Mouse (Mus musculus) CD4-positive naive resting alpha-beta T cell, adult 76 days (primary cell): Measurements from ENCODE around the gene Sppl3. TPM values are rescaled to one million over a fixed set of nuclear protein-coding genes. Genes with fewer than 3 reads are reported as not detected.

Experiments used
- total RNA-seq: library from RNA; stranded (reverse); gene quantifications from one replicate; pipeline ENCODE4 v1.2.4, GENCODE M21; 2023

The Sppl3 gene
- 64.9 TPM for total RNA-seq

DNA sequence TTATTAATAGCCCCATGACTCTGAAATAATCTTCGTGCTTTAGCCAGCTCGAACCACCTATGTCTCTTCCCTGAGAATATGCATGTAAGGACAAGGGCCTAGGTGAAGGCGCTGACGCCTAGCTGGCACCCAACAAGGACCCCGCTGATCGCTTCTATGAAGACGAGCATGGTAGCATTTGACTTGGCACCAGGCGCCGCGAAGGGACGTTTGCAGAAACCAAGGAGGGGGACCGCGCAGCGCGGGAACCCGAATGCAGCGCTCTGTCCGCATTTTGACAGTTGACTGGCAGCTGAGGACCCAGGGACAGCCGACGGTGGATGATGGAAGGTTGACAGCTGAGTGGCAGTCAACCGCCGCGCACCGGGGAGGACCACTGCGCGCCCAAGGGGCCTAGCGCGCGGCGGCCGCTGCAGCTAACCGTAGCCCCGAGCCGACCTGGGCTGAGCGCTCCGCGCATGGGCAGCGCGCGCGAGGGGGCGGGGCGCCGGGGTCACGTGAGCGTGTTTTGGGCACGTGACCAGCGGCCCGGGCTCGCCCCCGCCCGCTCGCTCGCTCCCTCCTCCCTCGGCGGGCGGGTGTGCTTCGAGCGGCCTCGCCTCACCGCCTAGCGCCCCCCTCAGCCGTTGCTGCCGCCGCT, at the start of gene Sppl3:
TSS of gene Sppl3 (plus strand) at position 561 of the 640 bp plus-strand sequence.

DNA sequence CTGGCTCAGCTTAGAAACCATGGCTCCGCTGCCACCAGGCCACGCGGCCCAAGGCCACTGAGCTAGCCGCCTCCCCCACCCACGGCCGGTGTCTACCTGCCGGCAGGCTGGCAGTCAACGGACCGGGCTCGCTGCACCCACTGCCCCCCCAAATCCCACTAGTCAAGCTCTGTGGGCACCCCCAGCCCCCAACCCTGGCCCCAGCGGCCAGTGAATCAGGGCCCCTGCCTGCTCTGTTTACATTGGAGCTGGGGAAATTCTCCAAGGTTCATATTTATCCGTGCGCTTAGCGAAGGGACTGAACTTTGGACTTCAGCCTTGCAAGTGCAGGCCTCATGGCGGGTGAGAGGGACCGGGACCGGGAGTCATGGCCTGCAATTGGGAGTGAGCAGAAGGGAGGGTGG, 40.1 kb upstream of the Sppl3 start, which contains the start of gene Hnf1a:
TSS of gene Hnf1a (minus strand) at position 271 of the 404 bp plus-strand sequence.

DNA sequence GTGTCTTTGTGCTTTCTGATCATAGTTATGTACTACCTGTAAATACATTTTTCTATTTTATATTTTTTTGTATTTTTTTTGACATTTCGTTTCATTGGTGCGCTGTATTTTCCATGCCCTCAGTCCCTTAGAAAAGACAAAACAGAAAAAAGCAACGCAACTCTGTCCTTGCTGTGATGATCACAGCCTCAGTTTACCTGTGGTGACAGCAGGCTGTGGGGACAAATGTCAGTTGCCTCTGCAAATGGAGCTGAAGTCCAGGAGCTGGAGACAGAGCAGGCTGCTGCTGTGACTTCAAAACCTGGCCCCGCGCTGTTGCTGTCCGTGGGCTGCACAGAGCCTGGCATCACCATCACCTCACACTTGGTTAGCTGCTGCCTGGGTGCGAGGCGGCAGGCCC, 87.3 kb downstream of the Sppl3 start, which contains the start of gene Gm10401:
TSS of gene Gm10401 (minus strand) at position 101 of the 400 bp plus-strand sequence.

GRCm38 (mm10) chr5:115118961-115119570, 108.1 kb downstream of the Sppl3 start, which contains the start of gene Acads:
Acads (minus strand) TSS chr5:115119346.

DNA sequence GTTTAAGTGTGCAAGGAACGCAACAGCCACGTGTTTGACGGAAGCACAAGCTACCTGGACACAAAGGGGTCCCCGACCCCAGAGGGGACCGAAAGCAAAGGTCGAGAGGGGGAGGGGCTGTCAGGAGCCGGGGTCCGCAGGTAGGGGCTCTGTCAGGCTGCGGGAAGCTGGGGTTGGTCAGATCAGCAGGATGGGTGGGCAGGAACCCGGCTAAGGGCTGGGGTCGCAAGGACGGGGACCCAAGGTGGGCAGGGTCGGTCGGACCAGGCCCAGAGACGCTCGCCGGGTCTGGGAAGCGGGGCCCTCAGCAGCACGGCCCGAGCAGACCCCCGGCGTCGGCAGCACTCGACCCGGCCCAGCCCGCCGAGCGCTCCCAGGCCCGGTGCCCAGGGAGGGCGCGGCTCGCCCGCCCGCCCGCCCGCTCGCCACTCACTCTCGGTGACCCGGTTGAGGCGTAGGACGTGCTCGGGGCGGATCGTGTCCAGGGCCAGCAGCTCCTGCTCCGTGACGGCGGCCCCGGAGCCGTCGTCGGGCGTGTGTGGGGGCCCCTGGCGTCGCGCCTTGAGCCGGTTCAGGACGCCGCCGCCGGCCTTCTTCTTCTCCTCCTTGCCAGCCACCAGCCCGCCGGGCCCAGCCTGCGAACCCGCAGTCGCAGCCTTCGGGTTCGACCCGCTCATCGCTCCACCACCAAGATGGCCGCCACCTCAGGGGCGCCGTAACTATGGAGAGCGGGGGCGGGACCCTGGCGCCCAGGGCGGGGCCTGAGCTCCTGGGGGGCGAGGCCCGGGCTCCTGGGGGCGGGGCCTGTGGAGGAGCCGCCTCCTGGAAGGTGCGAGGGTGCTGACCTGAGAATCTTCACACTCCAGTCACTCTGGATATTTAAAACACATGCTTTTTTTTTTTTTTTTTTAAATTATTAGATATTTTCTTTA, 123.6 kb downstream of the Sppl3 start, which contains the start of gene Unc119b:
TSS of gene Unc119b (minus strand) at position 742 of the 932 bp plus-strand sequence.

Other genes with a start within 250 kb of the Sppl3 start
- 139 TPM for gene Ankrd13a, start 236.5 kb upstream of the Sppl3 start, total RNA-seq
- 185 TPM for gene Git2, start 235.6 kb upstream of the Sppl3 start, total RNA-seq
- gene 1500011B03Rik, start 187.7 kb upstream of the Sppl3 start, total RNA-seq = 48.3 TPM
- not detected for gene 4930519G04Rik, start 157.5 kb upstream of the Sppl3 start, total RNA-seq
- not detected for gene Gm9936, start 152.5 kb upstream of the Sppl3 start, total RNA-seq
- 31.4 TPM for gene Oasl2, start 114.2 kb upstream of the Sppl3 start, total RNA-seq
- 5.4 TPM for gene Oasl1, start 87.9 kb upstream of the Sppl3 start, total RNA-seq
- 34.2 TPM for gene 2210016L21Rik, start 69.0 kb upstream of the Sppl3 start, total RNA-seq
- gene Hnf1a, start 40.0 kb upstream of the Sppl3 start, total RNA-seq = not detected
- not detected for gene Gm10401, start 87.2 kb downstream of the Sppl3 start, total RNA-seq
- 22.9 TPM for gene Acads, start 108.2 kb downstream of the Sppl3 start, total RNA-seq
- gene Unc119b, start 123.8 kb downstream of the Sppl3 start, total RNA-seq = 28.7 TPM
- gene Mlec, start 147.0 kb downstream of the Sppl3 start, total RNA-seq = 78.6 TPM
- 0.26 TPM for gene Cabp1, start 183.2 kb downstream of the Sppl3 start, total RNA-seq
- gene Pop5, start 224.7 kb downstream of the Sppl3 start, total RNA-seq = 61.6 TPM